Mouse (Mus musculus): ENCODE measurements around the gene Inca1. TPM values are rescaled to one million over a fixed set of nuclear protein-coding genes. Genes with fewer than 3 reads are reported as not detected.

The Inca1 gene
- polyA plus RNA-seq, 1 experiment from 2014 or later, result 1.2 TPM

DNA sequence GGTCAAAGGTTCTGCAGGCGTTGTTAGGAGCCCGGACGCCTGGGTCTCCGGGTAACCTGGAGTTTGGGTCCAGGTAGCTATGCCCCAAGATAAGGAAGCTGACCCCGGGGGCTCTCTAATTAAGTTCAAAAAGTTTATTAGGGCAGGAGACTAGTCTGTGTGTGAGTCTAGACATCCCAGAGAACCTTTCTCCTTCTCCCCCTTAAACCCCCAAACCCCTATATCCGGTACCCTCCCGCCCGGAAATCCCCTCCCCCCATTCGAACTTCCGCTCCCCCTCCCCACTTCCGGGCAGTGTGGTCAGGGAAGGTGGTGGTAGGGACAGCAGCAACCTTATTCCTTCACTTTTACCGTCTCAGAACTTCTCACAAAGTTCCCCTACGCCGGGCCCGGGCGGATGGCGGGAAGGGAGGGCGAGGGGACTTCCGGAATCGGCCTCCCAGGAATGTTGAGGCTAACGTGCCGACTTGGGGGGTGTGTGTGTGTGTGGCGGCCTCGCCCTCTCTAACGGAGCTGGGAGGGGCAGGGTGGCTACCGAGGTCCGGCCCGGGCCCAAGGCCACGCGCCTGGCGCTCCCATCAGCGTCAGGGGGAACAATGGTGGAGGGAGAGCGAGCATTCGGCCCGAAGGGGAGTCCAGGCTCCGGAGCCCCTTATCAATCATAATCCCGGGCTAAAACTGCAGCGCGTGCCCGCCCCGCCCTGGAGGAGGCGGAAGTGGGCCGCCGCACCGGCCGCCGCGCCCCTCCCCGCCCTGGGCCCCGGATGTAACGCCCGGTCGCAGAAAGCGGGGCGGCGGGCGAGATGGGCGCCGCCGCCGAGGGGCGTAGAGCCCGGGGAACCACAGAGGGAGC, 46.4 kb downstream of the Inca1 start:
- Histone ChIP-seq H3K4me2 (ENCODE audit: low read length) (peak overlapping the region; percentile 83), H3K36me3 (ENCODE audit: control insufficient read depth, insufficient read depth, low read length) (peaks cover 14% of the 10 kb centered on the region), H3K27ac (ENCODE audit: low read length) (peak overlapping the region; percentile 95), H3K4me1 (ENCODE audit: control insufficient read depth, insufficient read depth, low read length) (peaks cover 33% of the 10 kb centered on the region), H3K9ac (ENCODE audit: low read depth, low read length) (peak overlapping the region; percentile 94), H3K27me3 (ENCODE audit: control insufficient read depth, insufficient read depth, low read depth, low read length) (no peaks in the 10 kb centered on the region), H3K9me3 (replicated peaks; ENCODE audit: control insufficient read depth, low read length, poor library complexity, severe bottlenecking) (no peaks in the 10 kb centered on the region), H3K4me3 (ENCODE audit: low read depth, low read length) (peak overlapping the region; percentile 95)
- ATAC-seq, result peak; percentile 60
- 0% methylated on average over 45 of the region's 63 CpGs for WGBS

DNA sequence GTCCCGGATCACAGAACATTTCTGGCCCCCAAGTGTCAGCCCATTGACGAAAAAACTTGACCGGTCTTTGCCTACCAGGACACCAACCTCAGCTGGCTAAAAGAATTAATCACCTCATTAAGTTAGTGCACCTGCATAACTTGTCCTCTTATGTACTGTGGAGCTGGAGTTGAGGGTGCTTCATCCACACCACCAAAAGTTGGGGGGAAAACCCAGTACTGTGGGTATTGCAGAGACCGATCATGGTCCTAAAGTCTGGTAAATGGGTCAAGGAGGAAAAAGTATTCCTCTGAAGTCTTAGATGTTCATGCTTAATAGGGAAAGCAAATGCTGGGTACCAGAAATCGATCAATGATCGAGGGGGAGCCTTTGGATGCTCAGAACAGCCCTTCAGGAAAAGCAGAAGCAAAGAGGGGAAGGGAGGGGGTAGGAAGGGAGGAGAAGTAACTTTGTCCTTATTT, 47.0 kb downstream of the Inca1 start:
- no peak for ATAC-seq
- peaks cover 14% of the 10 kb centered on the region for H3K36me3 ChIP-seq (ENCODE audit: control insufficient read depth, insufficient read depth, low read length)
- H3K4me3 ChIP-seq (ENCODE audit: low read depth, low read length), result peak overlapping the region; percentile 95
- peak overlapping the region; percentile 94 for H3K9ac ChIP-seq (ENCODE audit: low read depth, low read length)
- H3K4me2 ChIP-seq (ENCODE audit: low read length), result peak overlapping the region; percentile 83
- H3K9me3 ChIP-seq (replicated peaks; ENCODE audit: control insufficient read depth, low read length, poor library complexity, severe bottlenecking), result no peaks in the 10 kb centered on the region
- H3K4me1 ChIP-seq (ENCODE audit: control insufficient read depth, insufficient read depth, low read length), result peaks cover 39% of the 10 kb centered on the region
- 58% methylated on average over 6 of the region's 6 CpGs for WGBS
- peak overlapping the region; percentile 95 for H3K27ac ChIP-seq (ENCODE audit: low read length)
- no peaks in the 10 kb centered on the region for H3K27me3 ChIP-seq (ENCODE audit: control insufficient read depth, insufficient read depth, low read depth, low read length)

DNA sequence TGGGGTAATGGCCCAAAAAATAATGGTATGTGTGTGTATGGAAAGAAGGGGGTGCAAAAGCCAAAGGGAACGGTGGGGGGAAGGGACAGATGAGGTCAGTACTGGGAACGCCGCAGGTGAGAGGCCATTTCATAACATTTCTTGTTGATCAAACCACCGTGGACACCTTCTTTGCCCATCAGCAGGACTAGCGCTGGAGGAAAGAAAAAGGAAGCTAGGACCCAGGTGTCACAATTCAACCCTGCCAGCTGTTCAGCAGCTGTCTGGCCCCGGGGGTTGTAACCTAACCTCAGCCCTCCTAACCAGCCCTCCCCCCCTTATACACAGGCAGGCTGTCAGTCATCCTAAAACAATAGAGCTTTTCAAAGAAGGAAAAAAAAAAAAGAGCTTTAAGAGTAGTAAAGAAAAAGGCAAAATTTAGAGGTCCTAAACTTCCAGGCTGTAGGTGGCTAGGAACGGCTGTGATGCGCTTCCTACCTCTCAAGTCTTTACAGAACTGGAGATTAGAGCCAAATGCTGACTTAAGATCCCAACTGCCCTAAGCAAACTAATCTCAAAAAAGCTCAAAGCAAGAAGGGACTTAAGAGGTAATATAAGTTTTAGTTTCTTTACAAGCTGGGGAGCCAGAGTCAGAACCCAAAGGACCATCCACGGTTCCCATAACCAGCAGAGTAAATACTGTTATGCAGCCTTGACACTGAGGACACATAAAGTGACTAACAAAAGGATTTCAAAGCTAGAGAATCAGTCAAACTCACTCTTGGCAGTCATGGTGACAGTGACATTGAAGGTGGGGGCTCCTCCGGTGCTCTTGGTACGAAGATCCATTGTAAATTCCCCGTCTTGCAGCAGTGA, 47.7 kb downstream of the Inca1 start:
- ATAC-seq, result no peak
- no peaks in the 10 kb centered on the region for H3K27me3 ChIP-seq (ENCODE audit: control insufficient read depth, insufficient read depth, low read depth, low read length)
- H3K27ac ChIP-seq (ENCODE audit: low read length), result no peak overlapping the region
- H3K4me2 ChIP-seq (ENCODE audit: low read length), result peak overlapping the region; percentile 83
- WGBS, result 76% methylated on average over 12 of the region's 12 CpGs
- peak overlapping the region; percentile 95 for H3K4me3 ChIP-seq (ENCODE audit: low read depth, low read length)
- no peaks in the 10 kb centered on the region for H3K9me3 ChIP-seq (replicated peaks; ENCODE audit: control insufficient read depth, low read length, poor library complexity, severe bottlenecking)
- H3K36me3 ChIP-seq (ENCODE audit: control insufficient read depth, insufficient read depth, low read length), result peaks cover 14% of the 10 kb centered on the region
- no peak overlapping the region; the same call in 1 of the 2 replicates for H3K9ac ChIP-seq (ENCODE audit: low read depth, low read length)
- H3K4me1 ChIP-seq (ENCODE audit: control insufficient read depth, insufficient read depth, low read length), result peaks cover 40% of the 10 kb centered on the region

DNA sequence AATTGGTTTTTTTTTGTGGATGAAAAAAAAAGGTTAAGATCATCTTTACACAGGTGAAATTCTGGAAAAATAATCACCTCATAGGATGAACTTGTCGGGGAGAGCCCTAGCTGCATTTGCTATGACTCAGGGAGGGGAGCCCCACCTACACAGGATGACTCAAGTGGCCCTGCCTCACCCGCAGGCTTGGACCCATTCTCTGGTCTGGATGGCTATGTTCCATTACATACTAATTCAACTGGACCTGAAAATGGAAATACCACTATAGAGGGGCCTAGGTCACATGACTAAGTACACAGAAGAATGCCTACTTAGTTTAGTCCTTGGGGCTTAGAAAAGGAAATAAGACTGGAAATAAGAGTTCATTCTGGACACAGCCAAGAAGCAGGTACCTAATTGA, 48.6 kb downstream of the Inca1 start:
- peaks cover 14% of the 10 kb centered on the region for H3K36me3 ChIP-seq (ENCODE audit: control insufficient read depth, insufficient read depth, low read length)
- no peak overlapping the region for H3K4me2 ChIP-seq (ENCODE audit: low read length)
- 80% methylated on average over 2 of the region's 2 CpGs for WGBS
- no peaks in the 10 kb centered on the region for H3K9me3 ChIP-seq (replicated peaks; ENCODE audit: control insufficient read depth, low read length, poor library complexity, severe bottlenecking)
- no peak overlapping the region for H3K27ac ChIP-seq (ENCODE audit: low read length)
- H3K4me3 ChIP-seq (ENCODE audit: low read depth, low read length), result no peak overlapping the region
- H3K9ac ChIP-seq (ENCODE audit: low read depth, low read length), result no peak overlapping the region
- peaks cover 36% of the 10 kb centered on the region for H3K4me1 ChIP-seq (ENCODE audit: control insufficient read depth, insufficient read depth, low read length)
- ATAC-seq, result no peak
- no peaks in the 10 kb centered on the region for H3K27me3 ChIP-seq (ENCODE audit: control insufficient read depth, insufficient read depth, low read depth, low read length)

DNA sequence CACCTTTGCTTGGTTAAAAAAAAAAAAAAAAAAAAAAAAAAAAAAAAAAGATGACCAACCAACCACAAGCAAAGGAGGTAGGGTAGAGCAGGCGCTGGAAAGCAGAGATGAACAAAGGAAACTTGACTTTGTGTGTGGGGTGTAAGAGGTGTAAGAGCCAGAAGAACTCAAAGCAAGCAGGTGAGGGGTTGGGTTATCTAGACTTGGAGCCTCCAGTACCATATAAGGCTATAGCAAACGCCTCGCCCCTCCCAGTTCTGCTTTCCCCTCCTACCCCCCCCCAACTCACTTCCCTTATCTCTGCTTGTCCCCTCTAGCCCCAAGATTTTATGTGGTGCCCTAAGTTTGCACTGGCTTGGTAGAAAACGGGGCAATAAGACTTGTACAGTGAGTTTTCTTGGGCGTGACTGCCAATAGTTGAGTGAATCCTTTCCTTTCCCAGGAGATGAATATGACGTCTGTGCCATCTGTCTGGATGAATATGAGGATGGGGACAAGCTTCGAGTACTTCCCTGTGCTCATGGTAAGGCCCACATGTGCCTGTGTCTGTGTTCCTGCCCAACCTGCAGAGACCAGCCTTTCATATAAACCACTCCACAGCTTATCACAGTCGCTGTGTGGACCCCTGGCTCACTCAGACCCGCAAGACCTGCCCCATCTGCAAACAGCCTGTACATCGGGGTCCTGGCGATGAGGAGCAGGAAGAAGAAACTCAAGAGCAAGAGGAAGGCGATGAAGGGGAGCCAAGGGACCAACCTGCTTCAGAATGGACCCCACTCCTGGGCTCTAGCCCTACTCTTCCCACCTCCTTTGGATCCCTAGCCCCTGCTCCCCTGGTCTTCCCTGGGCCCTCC, 49.4 kb downstream of the Inca1 start:
- H3K4me1 ChIP-seq (ENCODE audit: control insufficient read depth, insufficient read depth, low read length), result peaks cover 38% of the 10 kb centered on the region
- no peak overlapping the region for H3K9ac ChIP-seq (ENCODE audit: low read depth, low read length)
- WGBS, result 84% methylated on average over 12 of the region's 12 CpGs
- ATAC-seq, result no peak
- H3K27ac ChIP-seq (ENCODE audit: low read length), result no peak overlapping the region
- H3K4me2 ChIP-seq (ENCODE audit: low read length), result no peak overlapping the region
- no peak overlapping the region for H3K4me3 ChIP-seq (ENCODE audit: low read depth, low read length)
- no peaks in the 10 kb centered on the region for H3K9me3 ChIP-seq (replicated peaks; ENCODE audit: control insufficient read depth, low read length, poor library complexity, severe bottlenecking)
- peaks cover 14% of the 10 kb centered on the region for H3K36me3 ChIP-seq (ENCODE audit: control insufficient read depth, insufficient read depth, low read length)
- H3K27me3 ChIP-seq (ENCODE audit: control insufficient read depth, insufficient read depth, low read depth, low read length), result no peaks in the 10 kb centered on the region

DNA sequence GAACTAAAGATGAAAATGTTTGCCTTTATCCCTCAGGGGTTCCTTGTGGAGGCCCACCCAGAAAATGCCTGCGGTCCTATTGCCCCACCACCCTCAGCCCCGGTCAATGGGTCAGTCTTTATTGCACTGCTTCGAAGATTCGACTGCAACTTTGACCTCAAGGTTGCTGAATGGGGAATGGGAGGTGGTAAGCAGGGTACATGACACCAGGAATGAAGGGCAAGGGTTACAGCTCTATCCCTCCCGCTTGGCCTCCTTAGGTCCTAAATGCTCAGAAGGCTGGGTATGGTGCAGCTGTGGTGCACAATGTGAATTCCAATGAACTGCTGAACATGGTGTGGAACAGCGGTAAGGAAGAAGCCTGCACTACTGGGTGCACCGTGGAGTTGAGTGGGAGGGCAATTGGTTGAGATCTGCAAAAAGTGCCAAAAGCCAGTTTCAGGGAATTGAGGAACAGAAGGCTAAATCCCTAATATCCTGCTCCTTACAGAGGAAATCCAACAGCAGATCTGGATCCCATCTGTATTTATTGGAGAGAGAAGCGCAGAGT, 50.7 kb downstream of the Inca1 start:
- no peak for ATAC-seq
- no peak overlapping the region for H3K4me2 ChIP-seq (ENCODE audit: low read length)
- no peaks in the 10 kb centered on the region for H3K9me3 ChIP-seq (replicated peaks; ENCODE audit: control insufficient read depth, low read length, poor library complexity, severe bottlenecking)
- no peak overlapping the region for H3K4me3 ChIP-seq (ENCODE audit: low read depth, low read length)
- H3K4me1 ChIP-seq (ENCODE audit: control insufficient read depth, insufficient read depth, low read length), result peaks cover 38% of the 10 kb centered on the region
- WGBS, result 85% methylated on average over 8 of the region's 8 CpGs
- H3K27ac ChIP-seq (ENCODE audit: low read length), result no peak overlapping the region
- H3K9ac ChIP-seq (ENCODE audit: low read depth, low read length), result no peak overlapping the region
- H3K36me3 ChIP-seq (ENCODE audit: control insufficient read depth, insufficient read depth, low read length), result peaks cover 23% of the 10 kb centered on the region
- H3K27me3 ChIP-seq (ENCODE audit: control insufficient read depth, insufficient read depth, low read depth, low read length), result no peaks in the 10 kb centered on the region

DNA sequence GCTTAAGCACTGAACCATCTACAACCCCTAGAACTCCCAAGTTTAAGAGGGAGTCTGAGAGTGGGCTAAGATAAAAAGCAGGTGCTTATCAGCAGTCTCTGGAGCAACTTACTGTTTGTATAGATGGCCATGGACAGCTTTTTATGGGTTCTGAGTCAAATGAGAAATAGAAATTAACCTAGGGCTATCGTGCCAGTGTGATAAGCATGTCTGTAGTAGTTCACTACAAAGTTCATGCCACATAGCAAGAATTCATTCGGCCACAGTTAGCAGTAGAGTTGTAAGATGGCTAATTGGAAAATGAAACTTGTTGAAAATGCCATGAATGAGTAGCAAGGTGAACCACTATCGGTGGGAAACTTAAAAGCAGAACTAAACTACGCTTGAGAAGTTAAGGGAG, 51.4 kb downstream of the Inca1 start:
- no peaks in the 10 kb centered on the region for H3K27me3 ChIP-seq (ENCODE audit: control insufficient read depth, insufficient read depth, low read depth, low read length)
- no peaks in the 10 kb centered on the region for H3K9me3 ChIP-seq (replicated peaks; ENCODE audit: control insufficient read depth, low read length, poor library complexity, severe bottlenecking)
- peaks cover 26% of the 10 kb centered on the region for H3K36me3 ChIP-seq (ENCODE audit: control insufficient read depth, insufficient read depth, low read length)
- WGBS, result 85% methylated on average over 4 of the region's 4 CpGs
- no peak for ATAC-seq
- no peak overlapping the region for H3K9ac ChIP-seq (ENCODE audit: low read depth, low read length)
- H3K27ac ChIP-seq (ENCODE audit: low read length), result no peak overlapping the region
- peaks cover 38% of the 10 kb centered on the region for H3K4me1 ChIP-seq (ENCODE audit: control insufficient read depth, insufficient read depth, low read length)
- H3K4me2 ChIP-seq (ENCODE audit: low read length), result peak overlapping the region; percentile 100
- H3K4me3 ChIP-seq (ENCODE audit: low read depth, low read length), result peak overlapping the region; percentile 57

DNA sequence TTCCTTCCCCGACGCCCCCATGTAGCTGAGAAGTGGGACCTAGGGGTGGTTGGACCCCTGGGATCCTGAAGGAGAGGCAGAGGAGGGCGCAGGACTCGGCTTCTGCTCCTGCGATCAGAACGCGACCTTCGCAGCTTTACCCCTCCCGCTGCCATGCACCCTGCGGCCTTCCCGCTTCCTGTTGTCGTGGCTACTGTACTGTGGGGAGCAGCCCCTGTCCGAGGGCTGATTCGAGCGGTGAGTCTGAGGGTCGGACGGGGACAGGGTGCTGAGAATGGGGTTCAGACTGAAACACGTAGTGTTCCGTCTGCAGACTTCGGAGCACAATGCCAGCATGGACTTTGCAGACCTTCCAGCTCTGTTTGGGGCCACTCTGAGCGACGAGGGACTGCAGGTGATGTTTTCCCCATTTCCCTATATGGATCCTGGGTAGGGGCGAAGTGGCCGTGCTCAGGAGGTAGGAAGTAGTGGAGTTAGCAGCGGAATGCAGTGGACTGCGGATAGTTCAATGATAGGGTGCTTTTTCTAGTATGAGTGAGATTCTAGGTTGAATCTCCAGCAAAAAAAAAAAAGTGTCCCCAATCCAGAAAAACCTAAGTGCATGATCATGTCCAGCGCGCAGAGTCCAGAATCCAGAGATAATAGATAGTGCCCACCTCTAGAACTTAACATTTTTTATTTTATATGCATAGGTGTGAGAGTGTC, 52.1 kb downstream of the Inca1 start:
- Histone ChIP-seq H3K4me1 (ENCODE audit: control insufficient read depth, insufficient read depth, low read length) (peaks cover 34% of the 10 kb centered on the region), H3K27me3 (ENCODE audit: control insufficient read depth, insufficient read depth, low read depth, low read length) (no peaks in the 10 kb centered on the region), H3K4me2 (ENCODE audit: low read length) (peak overlapping the region; percentile 100), H3K9ac (ENCODE audit: low read depth, low read length) (peak overlapping the region; percentile 84), H3K9me3 (replicated peaks; ENCODE audit: control insufficient read depth, low read length, poor library complexity, severe bottlenecking) (no peaks in the 10 kb centered on the region), H3K36me3 (ENCODE audit: control insufficient read depth, insufficient read depth, low read length) (peaks cover 26% of the 10 kb centered on the region), H3K4me3 (ENCODE audit: low read depth, low read length) (peak overlapping the region; percentile 57), H3K27ac (ENCODE audit: low read length) (peak overlapping the region; percentile 92)
- WGBS, result 4% methylated on average over 28 of the region's 28 CpGs
- ATAC-seq, result peak; percentile 20
